In genomic region chr6:41566965-41567364, GRCm38 (mm10) we compare ENCODE assay signal across 35 mouse cellular contexts. TPM values are rescaled to one million over a fixed set of nuclear protein-coding genes. Genes with fewer than 3 reads are reported as not detected.
"Had no signal": no experiment of that assay in that cellular context is flagged by ENCODE, and none has a peak within 500 bp of the region (broad histone marks: within the 10 kb centered on the region; RNA-seq: fewer than 3 reads in every experiment).

No protein-coding gene starts in this region.

- H3K9ac ChIP-seq: heart, embryonic 12.5 days; hindbrain, embryonic 13.5 days; hindbrain, embryonic 15.5 days; intestine, embryonic 15.5 days; limb, embryonic 13.5 days; limb, embryonic 15.5 days; liver, embryonic 13.5 days; liver, embryonic 15.5 days had no signal

- H3K9me3 ChIP-seq: heart, embryonic 10.5 days; heart, embryonic 12.5 days; hindbrain, embryonic 13.5 days; hindbrain, embryonic 15.5 days; intestine, embryonic 15.5 days; limb, embryonic 13.5 days; limb, embryonic 15.5 days; liver, embryonic 13.5 days; liver, embryonic 15.5 days had no signal

- H3K4me1 ChIP-seq: heart, embryonic 10.5 days; heart, embryonic 12.5 days; hindbrain, embryonic 13.5 days; hindbrain, embryonic 15.5 days; intestine, embryonic 15.5 days; limb, embryonic 13.5 days; limb, embryonic 15.5 days; liver, embryonic 13.5 days; liver, embryonic 15.5 days had no signal

- H3K27me3 ChIP-seq: heart, embryonic 12.5 days; hindbrain, embryonic 13.5 days; hindbrain, embryonic 15.5 days; intestine, embryonic 15.5 days; limb, embryonic 13.5 days; limb, embryonic 15.5 days; liver, embryonic 13.5 days; liver, embryonic 15.5 days had no signal

- H3K36me3 ChIP-seq: heart, embryonic 10.5 days; heart, embryonic 12.5 days; hindbrain, embryonic 13.5 days; hindbrain, embryonic 15.5 days; intestine, embryonic 15.5 days; limb, embryonic 13.5 days; limb, embryonic 15.5 days; liver, embryonic 13.5 days; liver, embryonic 15.5 days had no signal

- DNase-seq: gastrocnemius, adult 2 months; gastrocnemius, postnatal 10 days; gastrocnemius, postnatal 25 days; heart, adult 18-20 months; heart, postnatal 10 days; kidney, adult 18-20 months; kidney, adult 8-10 months; kidney, postnatal 10 days; kidney, postnatal 25 days; kidney, postnatal 4 days; liver, embryonic 13.5 days had no signal

- H3K27ac ChIP-seq: gastrocnemius, adult 2 months; heart, embryonic 10.5 days; hindbrain, embryonic 13.5 days; hindbrain, embryonic 15.5 days; intestine, embryonic 15.5 days; layer of hippocampus, adult 2 months; left cerebral cortex, adult 2 months; limb, embryonic 13.5 days; limb, embryonic 15.5 days; liver, embryonic 13.5 days; liver, embryonic 15.5 days had no signal

- H3K4me3 ChIP-seq: gastrocnemius, adult 2 months; heart, embryonic 10.5 days; heart, embryonic 12.5 days; hindbrain, embryonic 13.5 days; hindbrain, embryonic 15.5 days; intestine, embryonic 15.5 days; layer of hippocampus, adult 2 months; left cerebral cortex, adult 2 months; limb, embryonic 13.5 days; limb, embryonic 15.5 days; liver, embryonic 13.5 days; liver, embryonic 15.5 days had no signal

RNA-seq across cellular contexts. Expression of gene Prss2, which starts 45.4 kb away (rescaled TPM):
- total RNA-seq: gastrocnemius, adult 2 months; gastrocnemius, postnatal 10 days; gastrocnemius, postnatal 25 days; gastrocnemius, postnatal 4 days; granulocyte monocyte progenitor cell, adult 5-6 weeks; heart, adult 18-20 months; heart, adult 8-10 months; heart, postnatal 10 days; heart, postnatal 25 days; hematopoietic stem cell, adult 5-6 weeks; layer of hippocampus, adult 2 months; layer of hippocampus, postnatal 10 days; layer of hippocampus, postnatal 25 days; left cerebral cortex, adult 2 months; left cerebral cortex, postnatal 14 days; left cerebral cortex, postnatal 36 days had no signal
- polyA plus RNA-seq: heart, embryonic 10.5 days; heart, embryonic 12.5 days; heart, embryonic 14.5 days; hindbrain, embryonic 11.5 days; hindbrain, embryonic 13.5 days; hindbrain, embryonic 15.5 days; kidney, embryonic 14.5 days; kidney, embryonic 16.5 days; limb, embryonic 11.5 days; limb, embryonic 13.5 days; limb, embryonic 15.5 days; liver, embryonic 13.5 days had no signal
